Mouse (Mus musculus) testis, postnatal 14 days (tissue): ENCODE results near the gene Pgap3.
A peak's percentile ranks its signal among the peaks of the same experiment; 100 is the strongest.
"Not testable (repeated sequence)": the region's sequence is repeated elsewhere in the genome, so short reads cannot be mapped to it uniquely, and the experiment has no call there.

Experiments used
- DNase-seq: peaks from one replicate; pipeline ENCODE4 v3.0.0; 2021; ENCODE audit warnings: low spot score

The Pgap3 gene

DNA sequence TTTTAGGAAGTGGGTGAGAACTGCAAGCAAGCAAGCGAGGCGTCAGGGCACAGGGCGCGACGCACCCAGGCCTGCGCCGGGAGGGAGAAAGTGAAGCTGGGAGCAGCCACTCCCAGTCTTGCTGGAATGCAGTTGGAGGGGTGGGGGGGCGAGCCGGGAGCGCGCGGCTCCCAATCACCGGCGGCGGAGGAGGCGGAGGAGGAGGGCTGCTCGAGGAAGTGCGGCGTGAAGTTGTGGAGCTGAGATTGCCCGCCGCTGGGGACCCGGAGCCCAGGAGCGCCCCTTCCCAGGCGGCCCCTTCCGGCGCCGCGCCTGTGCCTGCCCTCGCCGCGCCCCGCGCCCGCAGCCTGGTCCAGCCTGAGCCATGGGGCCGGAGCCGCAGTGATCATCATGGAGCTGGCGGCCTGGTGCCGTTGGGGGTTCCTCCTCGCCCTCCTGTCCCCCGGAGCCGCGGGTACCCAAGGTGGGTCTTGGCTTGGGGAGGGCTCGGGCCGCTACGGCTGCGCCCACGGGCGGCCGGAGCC lies 12.0 kb upstream of the Pgap3 start, which contains the start of gene Erbb2:
Gene Erbb2, plus strand, starts transcription at position 198 of the 524 bp plus-strand sequence.
- DNase-seq = peak; percentile 66

DNA sequence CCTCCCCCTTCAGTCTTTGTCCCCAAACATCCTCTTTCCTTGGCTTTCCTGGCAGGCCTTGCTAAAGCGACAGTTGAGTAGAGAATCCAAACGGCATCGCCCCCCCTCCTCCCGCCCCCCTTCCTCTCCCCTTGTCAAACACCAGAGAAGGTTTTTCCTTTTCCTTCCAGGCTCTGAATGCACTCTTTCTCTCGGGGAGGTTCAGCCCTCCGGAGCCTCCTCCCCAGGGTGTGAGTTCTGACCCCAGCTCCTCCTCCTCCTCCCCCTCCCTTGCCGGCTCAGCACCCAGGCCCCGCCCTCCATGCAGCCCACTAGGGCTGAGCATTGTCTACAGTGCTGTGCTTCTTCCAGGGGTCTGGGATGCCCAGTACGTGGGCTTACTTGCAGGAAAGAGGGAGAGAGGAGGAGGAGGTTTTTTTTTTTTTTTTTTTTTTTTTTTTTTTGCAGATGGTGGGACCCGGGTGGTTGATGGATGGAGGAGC lies 9.1 kb upstream of the Pgap3 start:
- no peak for DNase-seq

DNA sequence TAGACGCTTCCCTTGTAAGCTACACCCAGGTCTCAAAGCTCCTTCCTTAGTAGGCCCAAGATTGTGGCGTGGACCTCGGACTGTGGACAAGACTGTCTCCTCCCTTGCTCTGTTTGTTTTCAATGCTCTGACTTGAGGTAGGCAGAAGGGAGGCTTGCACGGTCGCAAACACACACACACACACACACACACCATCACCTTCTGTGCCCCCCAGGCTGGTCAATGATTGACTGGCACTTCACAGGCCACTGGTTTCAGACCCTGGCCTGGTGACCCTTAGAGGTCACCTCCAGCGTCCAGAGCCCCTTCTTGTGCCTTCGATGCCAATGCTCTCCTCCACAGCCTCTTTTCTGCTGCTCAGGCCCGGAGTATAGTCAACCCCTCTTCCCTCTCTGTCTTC lies 8.6 kb upstream of the Pgap3 start:
- DNase-seq = no peak

DNA sequence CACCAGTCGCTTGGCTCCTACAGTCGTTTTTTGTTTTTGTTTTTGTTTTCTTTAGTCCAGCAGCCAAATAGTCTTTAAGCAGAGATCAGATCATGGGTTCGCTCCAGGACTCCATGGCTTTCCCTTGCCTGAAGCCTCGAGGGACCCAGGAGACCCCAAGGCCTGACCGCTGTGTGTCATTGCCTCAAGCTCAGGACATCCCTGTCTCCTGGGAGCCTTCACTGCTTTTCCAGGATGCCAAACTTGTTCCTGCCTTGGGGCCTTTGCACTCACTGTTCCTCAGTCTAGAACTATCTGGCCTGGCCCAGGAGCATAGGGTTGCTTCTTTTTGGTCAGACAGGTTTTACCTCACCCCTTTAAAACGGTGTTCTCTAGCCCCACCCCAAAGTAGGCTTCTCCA lies 6.3 kb upstream of the Pgap3 start:
- DNase-seq = no peak

DNA sequence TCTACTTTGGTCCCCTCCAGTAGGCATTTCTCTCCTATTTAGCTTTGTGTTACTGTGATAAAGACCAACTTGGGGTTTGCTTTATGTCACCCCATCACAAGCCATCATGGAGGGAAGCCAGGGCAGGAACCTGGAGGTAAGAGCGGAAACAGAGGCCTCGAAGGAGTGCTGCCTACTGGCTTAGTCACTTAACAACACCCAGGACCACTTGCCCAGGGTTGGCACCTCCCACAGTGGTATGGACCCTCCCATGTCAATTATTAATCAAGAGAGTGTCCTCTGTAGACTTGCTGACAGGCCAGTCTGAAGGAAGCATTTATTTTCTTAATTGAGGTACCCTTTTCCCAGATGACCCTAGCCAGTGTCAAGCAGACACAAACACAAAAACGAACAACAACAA lies 526 bp upstream of the Pgap3 start:
- no peak for DNase-seq

DNA sequence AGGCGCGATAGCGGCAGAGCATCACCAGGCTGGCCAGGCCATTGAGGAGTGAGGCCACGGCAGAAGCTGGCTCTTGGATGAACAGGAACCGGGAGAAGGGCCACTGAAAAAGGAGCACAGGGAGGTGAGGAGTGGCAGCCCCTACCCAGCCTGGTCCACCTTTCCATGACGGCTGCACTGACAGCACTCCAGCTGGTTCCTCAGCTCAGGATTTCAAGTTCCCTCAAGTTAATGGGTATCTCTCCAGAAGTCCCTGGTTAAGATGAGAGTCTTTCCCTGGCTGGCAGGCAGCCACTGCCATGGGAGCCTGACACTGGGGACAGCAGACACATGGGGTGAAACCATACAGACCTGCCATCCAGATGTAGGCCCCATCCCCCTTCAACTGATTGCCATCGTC lies 2.3 kb downstream of the Pgap3 start:
- no peak for DNase-seq

DNA sequence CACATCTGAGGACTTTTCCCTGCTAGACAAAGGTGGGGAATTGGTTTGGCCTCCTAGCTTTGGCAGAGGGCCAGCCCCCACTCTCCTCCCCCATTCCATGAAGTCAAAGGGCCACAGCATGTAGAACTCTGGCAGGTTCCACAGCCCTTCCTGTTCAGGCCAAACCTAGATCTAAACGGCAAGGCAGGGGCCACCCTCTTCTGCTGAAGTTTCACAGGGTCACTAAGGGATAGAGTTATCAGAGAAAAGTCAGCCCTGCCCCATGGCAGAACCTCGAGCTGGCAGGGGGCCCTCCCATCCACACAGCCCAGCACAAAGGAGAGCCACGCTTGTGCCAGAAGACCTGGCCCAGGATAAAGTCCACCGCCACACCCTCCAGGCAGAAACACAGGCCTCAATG lies 5.2 kb downstream of the Pgap3 start:
- DNase-seq = no peak

DNA sequence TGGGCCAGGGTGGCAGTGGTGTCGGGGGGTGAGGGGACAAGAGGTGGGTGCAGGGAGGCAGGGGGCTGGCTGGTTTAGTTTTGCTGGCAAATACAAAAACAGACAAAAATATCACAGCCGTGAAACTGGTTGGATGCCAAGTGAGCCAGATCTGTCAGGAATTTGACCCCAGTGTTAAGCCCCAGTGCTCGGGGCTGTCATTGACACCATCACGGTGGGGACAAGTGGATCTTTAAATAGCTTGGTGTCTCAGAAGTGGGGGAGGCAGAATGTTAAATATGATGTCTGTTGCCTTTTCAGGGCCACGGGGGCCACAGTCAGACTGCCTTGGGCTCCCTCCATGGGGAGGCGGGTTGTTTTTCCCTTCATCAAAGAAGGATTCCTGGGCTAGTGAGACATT lies 6.0 kb downstream of the Pgap3 start:
- no peak for DNase-seq

DNA sequence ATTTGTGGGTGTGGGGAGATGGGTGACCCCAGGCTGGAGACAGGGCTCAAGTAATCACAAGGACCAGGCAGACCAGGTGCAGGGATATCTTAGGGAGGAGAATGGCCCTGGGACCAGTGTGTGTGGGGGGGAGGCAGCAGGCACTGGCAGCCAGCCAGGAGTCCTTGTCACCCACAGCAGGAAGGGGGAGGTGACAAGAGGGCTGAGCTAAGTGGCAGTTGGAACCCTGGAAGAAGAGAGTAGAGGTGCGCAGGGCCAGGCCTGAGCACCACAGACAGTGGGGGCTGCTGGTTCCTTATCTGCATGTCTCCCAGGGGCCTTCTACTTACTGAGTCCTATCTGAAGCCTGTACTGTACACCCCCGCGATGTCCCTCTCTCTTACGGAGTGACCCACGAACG lies 7.0 kb downstream of the Pgap3 start:
- DNase-seq = peak; percentile 66

DNA sequence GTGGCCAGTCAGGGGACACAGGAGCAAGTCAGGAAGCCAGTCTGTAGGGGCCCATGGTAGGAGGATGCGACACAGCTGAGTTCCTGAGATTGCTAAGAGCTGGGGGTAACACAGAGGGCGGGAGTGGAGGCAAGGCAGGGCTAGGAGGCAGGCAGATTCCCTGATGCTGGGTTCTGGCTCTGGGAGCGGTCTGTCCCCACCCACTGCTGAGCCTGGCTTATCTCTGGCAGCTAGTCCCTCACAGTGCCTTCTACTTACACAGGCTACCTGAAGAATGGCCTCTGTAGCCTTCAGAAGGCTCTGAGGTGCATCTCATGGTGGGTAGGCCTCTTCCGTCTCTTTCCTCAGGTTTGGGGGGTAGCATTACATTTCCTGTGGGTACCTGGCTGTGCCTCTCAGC lies 7.6 kb downstream of the Pgap3 start:
- DNase-seq = no peak

DNA sequence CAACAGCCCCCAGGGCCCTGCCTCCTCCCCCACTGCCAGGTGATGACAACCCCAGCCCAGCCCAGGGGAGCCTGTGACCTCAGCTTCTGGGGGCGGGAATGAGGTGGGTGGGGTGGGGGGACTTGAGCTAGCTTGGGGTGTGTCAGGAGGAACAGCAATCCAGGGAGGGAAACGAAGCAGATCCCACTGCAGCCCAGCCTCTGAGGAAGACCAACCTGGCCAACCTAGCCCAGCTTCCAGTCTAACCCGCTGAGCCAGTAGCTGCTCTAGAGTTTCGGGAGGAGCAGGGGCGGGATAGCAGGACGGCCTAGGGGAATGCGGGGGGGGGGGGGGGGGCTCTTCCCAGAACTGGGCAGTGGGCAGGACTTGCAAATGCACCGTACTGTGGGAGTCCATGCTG lies 8.3 kb downstream of the Pgap3 start:
- DNase-seq = no peak

DNA sequence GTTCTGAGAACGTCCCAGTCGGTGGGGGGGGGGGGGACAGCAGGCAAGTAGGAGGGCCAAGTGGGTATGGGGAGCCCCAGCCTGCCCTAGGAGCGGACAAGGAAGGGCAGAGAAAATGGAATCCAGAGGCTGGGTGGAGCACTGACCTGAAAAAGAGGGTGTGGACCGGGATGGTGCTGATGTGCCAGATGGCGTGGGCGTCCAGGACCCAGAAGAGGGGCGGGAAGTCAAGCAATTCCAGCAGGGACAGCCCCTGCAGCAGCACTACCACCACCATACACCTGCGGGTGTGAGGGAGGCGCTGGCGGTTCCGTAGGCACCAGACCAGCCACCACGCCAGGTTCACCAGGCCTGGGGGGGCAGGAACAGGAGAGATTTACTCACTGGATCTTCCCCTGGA lies 10.1 kb downstream of the Pgap3 start:
- DNase-seq = no peak

DNA sequence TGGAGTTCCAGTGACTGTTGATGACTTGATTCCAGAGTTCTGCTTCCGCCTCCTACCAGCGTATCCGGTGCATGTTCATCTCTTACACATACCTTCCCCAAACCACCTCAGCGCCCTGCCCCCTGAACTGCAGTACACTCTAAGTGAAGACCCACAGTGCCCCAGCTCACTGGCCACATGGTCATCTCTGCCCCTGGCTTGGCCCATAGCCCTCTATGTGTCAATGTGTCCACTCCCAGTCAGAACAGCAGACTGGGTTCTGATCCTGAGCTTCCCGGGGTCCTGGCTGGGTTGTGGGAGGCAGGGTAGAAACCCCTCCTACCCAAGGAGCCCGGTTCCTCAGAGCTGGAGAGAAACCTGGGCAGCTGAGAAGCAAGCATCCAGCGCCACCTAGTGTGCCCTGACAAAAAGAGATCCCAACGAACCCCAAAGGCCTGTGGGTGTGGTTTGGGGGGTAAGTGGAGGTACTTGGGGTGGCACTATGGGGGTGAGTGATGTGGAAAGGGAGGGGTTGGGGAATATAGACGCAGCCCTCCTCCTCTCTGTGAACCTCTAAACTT lies 11.0 kb downstream of the Pgap3 start:
- DNase-seq = no peak

DNA sequence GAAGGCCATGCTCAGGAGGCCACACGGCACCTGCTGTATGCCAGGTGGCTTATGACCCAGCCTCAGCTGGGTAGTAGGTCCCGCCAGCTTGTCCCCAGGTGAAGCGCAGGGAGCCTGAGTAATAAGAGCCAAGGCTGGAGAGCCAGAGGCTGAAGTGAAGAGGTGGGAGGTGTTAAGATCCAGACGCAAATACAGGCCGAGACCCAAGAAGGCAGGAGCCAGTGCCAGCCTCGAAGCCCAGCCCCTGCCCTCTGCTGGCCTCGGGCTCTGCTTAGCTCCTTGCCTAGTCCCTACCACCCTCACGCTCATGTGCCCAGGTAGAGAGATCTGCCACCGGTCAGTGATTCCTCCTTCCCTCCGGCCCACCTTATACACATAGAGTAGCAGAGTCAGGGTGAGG lies 12.0 kb downstream of the Pgap3 start:
- DNase-seq = no peak

DNA sequence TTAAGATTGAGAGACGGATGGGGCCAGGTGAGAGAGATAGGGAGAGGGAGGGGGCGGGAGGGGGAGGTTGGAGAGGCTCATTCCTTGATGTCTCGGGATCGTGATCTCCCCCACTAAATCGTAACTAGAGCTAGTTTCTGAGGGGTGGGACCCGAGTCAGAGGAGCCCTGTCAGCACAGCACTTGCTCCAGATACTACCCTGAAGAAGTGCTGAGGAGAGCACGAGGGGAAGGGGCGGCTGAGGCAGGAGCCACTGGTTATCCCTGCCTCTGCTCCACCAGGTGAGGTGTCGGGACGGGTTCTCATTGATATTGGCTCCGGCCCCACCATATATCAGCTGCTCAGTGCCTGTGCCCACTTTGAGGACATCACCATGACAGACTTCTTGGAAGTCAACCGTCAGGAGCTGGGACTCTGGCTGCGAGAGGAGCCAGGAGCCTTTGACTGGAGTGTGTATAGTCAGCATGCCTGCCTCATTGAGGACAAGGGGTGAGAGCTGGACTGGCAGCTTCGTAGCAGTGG lies 13.2 kb downstream of the Pgap3 start:
- no peak for DNase-seq

DNA sequence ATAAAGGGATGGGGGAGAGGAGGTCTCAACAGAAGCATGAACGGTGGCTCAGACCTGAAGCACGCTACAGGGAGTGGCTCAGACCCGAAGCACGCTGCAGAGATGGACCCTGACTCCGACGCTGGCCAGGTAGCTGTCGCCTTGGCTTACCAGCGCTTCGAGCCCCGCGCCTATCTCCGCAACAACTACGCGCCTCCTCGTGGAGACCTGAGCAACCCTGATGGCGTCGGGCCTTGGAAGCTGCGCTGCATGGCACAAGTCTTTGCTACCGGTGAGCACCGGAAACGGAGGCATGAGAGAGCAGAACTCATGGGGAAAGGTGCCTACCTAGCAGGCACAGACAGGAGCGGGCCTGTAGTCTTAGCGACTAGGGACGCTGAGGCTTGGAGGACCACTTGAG lies 13.7 kb downstream of the Pgap3 start:
- DNase-seq = no peak

DNA sequence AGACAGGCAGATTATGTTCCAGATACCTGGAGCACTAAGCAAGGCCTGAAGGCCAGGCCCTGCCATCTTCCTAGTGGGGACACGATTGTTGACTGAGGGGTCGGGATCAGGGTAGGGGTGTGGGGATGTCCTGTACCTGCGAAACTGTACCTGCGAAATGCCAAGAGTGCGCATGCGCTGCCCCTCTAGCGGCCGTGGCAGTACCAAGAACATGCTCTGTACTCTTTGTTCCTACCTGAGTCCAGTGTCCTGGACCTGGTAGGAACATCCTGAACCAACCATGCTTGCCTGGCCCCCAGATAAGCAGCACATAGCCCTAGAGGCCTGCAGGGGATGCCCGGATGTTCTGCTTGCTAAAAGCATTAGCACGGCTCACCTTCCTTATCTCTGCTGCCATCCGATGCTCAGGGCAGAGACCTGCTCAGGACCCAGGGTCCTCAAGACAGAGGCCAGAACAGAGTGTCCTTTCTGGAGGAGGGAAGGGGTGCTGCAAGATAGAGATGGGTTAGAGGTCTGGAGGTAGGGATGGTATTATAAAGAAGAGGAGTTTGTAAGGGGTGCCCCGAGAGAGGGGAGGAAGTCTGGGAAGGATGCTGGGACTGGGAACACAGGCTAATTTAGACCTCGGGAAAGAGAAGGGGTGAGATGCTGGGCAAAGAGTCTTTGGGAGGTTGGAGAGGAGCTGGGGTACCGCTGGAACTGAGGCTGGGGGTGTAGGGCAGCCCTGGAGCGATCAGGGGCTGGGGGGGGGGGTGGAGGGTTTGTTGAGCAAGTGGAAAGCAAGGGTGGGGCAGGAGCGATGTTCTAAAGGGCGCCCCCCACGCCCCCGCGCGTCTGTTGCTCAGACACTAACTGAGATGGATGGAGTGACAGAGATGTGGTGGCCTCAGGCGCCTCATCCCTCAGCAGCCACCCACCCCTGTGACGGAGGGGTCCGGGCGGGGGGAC lies 14.4 kb downstream of the Pgap3 start, which contains the start of gene Pnmt:
Gene Pnmt, plus strand, starts transcription at position 813 of the 948 bp plus-strand sequence.
- DNase-seq = no peak

DNA sequence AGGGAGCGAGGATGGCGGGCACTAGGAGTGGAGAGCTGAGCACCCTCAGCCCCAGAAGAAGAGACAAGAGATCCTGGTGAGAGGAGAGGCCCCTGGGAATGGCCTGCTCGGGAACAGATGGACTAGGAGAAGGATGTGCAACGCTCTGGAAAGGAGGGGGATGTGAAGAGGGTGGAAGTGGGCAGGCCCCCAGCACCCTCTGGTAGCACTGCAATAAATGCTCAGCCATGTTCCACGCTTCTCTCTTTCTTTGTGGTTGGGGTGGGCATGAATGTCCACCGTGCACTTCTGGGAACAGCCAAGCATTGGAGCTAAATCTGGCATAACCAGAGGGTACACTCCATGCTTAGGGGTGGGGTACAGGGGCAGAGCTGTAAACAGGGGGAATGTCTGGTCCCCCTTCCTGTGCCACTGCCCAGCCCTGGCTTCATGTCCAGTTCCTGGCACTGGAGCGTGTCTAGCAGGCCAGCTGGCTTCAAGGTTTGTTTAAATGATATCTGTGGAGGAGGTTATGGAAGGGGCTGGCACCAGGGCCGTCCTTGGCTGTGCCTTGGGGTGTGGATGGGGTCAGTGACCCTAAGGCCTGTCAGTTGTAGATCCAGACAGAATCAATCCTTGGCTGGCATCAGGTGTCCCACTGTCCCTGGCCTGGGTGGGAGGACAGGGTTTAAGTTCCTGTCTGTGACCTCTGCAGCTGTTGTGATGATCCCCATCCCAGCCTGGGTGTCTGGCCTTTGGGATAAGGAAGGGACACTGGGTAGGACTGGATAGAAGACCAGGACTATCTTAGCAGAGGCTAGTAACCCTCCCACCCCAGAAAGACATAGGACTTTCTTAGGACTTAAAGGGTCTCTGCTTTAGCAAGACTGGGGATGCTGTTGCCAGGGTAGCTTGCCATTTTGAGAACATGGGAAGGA lies 15.3 kb downstream of the Pgap3 start:
- DNase-seq = no peak

DNA sequence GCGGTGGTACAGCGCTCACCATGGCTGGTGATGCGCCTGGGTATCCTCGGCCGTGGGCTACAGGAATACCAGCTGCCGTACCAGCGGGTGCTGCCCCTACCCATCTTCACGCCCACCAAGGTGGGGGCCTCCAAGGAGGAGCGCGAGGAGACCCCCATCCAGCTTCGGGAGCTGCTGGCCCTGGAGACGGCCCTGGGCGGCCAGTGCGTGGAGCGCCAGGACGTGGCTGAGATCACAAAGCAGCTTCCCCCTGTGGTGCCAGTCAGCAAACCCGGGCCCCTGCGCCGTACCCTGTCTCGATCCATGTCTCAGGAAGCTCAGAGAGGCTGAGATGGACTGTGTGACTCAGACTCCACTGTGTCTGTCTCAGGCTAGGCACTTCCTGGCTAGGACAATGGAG lies 16.1 kb downstream of the Pgap3 start:
- DNase-seq = no peak

DNA sequence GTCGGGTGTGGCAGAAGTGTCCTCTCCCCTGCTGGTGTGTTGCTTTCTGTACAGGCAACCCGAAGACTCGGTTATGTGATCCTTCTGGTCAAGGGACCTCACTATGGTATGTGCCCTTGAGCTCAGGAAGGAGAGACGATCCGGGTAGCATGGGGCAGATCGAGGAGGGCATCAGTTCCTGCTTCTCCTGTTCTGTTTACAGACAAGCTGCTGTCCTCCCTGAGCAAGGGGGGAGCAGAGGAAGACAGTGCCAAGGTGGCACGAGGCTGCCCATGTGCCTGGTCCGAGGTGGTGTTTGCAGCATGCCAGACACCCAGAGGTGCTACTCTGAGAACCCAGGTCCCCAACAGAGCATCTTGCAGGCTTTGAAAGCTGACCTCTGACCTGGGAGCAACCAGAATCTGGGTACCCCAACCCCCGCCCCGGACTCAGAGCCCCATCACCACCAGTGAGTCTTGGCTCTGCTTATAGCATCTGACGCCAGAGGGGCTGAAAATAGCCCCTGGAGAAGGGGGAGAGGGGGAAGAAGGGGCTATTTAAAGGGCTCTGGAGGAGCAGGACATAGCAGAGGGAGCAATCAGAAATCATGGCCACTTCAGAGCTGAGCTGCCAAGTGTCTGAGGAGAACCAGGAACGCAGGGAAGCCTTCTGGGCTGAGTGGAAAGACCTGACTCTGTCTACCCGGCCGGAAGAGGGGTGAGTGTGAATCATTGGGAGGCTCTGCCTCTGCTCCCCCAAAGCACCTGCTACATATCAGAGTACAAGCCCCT lies 16.8 kb downstream of the Pgap3 start, which contains the start of gene Tcap:
Gene Tcap, plus strand, starts transcription at position 551 of the 770 bp plus-strand sequence.
- no peak for DNase-seq

DNA sequence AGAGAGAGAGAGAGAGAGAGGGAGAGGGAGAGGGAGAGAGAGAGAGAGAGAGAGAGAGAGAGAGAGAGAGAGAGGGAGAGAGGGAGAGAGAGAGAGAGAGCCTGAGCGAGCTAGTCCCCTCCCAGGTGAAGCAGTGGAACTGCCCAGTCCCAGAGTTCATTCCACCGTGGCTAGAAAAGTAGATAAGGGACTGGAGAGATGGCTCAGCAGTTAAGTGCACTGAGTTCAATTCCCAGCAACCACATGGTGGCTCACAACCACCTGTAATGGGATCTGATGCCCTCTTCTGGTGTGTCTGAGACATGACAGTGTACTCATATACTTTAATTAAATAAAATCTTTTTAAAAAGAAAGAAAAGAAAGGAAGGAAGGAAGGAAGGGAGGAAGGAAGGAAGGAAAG lies 17.9 kb downstream of the Pgap3 start:
- DNase-seq = not testable (repeated sequence)
